Mouse (Mus musculus) erythroblast, adult 5-6 weeks (primary cell): Measurements from ENCODE around the gene Cacnb4. TPM values are rescaled to one million over a fixed set of nuclear protein-coding genes. Genes with fewer than 3 reads are reported as not detected.

Experiments
- ATAC-seq: replicated peaks from 2 replicates; pipeline ENCODE4 v1.8.0; 2016; ENCODE audit warnings: moderate number of reproducible peaks, mild to moderate bottlenecking, moderate TSS enrichment, inconsistent platforms; ENCODE audit not compliant: poor library complexity, low FRiP score, severe bottlenecking
- total RNA-seq, 2 experiments: library from RNA; stranded (forward) in 1 of 2; stranded (reverse) in 1 of 2; fragments of 150-400 nt in 1 of 2; fragments of 200-764, 138-1000 nt in 1 of 2; gene quantifications; 2 replicates each; pipeline versions ENCODE4 v1.2.3 to v1.2.4; 2015 to 2017; ENCODE audit warnings: low replicate concordance in 2 of 2

The Cacnb4 gene
- total RNA-seq (2015; ENCODE audit: low replicate concordance) = not detected in 2 replicates
- not detected in 2 replicates for total RNA-seq (2017; ENCODE audit: low replicate concordance)

DNA sequence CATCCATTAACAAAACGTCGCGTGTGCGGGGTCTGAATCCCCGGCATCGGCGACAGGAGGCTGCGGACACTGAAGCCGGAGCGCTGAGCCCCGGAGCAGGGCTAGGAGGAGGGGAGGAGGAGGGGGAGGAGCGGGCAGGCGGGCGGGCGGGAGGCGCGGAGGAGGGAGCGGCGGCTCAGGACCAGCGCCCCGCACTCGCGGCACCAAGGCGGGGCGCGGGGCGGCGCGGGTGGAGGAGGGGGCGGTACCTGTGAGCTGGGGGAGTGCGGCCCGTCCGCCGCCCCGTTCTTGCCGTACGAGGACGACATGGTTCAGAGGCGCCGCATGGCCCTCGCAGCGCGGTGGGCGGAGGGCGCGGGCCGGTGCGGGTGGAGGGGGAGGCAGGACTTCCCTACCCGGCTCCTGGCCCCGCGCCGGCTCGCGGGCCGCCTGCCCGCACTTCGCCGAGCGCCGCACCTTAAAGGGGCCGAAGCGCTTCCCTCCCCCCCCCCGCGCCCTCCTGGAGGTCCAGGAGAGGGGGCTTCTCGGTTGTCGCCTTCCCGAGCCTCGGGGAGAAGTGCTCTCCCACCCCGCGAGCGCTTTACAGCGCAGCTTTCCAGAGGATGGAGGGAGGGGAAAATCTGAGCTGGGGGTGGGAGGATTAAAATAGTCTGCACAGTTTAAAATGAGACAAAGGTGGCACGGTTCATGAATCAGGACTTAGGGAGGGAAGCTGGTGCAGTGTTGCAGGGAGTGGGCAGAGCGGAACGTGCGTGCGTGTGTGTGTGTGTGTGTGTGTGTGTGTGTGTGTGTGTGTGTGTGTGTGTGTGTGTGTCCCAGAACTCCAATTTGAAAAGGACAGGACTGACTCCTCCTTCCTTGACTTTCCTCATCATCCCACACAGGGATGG, at the start of gene Cacnb4:
Gene Cacnb4 (minus strand): TSS at position 809 of the 890 bp plus-strand sequence.
- ATAC-seq = no peak

DNA sequence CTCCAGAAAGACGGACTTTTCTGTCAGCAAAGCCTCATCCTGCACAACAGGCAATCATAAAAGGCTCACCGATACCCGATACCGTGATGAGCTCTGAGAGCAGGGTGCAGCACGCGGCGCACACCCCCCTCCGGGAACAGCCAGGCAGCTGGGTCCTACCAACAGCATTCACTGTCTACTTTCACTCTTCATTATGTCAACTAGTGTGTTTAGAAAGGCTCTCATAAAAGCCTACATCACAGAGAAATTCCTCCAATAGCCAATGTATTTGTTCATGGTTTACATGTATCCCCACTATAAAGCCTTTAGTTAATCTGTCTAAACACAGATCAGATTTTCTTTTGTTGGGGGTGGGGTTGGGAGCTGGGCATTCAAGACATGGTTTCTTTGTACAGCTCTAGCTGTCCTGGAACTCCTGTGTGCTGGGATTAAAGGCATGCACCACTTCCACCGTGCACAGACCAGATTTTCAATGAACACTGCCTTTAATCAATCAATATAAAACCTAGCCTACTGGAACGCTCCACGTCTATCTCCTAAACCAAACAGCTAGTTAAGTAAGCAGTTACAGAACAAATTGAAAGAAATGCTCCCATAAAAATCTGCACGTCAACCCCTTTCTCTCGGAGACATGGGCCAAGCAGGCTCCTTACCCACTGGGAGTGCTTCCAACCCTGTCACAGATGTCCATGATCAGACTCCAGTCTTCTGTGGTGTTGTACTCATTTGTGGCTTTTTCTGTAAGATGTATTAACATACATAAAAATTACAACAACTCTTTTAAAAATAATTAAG, 43.8 kb upstream of the Cacnb4 start:
- ATAC-seq = no peak

DNA sequence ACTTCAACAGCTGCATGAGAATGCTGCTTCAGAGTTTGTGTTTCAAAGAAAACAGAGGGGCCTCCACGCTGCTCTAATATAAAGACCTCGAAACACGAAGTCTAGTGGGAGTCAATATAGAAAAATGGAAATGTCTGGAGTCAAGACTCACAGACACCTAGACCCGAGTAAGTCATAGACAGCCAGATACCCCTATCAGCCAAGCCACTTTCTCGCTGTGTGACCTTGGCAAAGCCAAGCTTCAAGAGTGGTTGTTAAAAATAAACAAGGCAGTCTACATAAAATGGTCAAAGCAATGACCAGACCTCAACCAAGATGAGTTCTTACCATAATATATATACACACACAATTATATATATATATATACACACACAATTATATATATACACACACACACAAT, 40.4 kb upstream of the Cacnb4 start:
- ATAC-seq = no peak

DNA sequence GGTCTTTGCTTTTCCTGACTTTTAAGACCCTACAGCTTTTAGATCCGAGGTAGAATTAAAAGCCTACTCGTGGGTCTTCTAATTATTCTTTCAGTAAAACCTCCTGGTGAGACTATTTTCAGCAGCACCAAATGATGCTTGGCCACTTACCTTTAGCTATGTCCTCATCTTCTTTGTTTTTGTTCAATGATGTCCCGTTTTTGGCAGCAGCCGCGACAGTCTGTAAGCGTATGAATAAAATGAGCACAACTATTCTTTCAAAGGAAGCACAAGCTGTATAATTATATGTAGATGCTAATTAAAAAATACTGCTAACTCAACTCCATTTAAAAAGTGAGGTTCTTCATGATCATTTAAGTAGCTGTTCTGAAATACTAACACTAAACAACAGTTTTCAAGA, 38.9 kb upstream of the Cacnb4 start:
- no peak for ATAC-seq

DNA sequence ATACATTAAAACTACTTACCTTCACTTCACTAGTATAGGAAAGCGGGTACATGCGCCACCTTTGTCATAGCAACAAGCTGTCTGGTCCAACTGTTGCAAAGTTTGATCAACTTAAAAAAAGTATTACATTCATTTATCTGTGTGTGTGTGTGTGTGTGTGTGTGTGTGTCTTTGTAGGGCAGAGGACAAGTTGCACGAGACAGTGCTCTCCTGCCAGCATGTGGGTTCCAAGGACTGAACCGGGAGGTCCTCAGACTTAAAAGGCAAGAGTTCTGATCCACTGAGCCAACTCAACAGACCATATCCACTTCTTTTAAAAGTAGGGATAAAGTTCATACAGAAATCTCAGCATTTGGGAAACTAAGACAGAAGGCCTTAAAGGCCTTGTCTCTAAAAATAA, 37.5 kb upstream of the Cacnb4 start:
- ATAC-seq = no peak

DNA sequence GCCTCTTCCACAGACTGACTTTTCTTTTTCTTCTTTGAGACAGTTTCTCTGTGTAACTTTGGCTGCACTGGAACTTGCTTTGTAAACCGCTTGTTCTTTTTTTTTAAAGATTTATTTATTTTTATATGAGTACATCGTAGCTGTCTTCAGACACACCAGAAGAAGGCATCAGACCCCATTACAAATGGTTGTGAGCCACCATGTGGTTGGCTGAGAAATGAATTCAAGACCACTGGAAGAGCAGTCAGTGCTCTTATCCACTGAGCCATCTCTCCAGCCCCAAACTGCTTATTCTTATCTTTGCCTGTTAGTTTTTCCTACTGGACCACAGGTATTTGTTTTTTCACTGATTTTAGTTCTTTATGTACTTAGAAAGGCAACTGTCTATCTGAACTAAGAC, 34.2 kb upstream of the Cacnb4 start:
- ATAC-seq = no peak

DNA sequence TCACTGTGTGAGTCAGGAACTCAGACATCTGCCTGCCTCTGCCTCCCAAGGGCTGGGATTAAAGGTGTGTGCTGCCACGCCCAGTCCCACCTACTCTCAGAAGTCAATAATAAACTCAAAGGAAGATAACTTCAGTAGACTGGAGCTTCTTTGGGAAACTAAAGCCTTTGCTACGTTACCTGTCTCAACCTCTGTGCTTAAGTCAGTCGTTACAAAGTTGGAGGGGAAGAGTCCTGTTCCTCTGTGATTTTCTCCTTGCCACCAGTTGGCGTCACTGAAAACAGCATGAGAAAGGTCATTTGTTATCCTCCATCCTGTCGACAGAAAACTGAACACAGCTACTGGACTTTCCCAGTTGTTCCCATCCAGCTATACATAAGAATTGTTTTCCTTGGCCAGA, 32.8 kb upstream of the Cacnb4 start:
- no peak for ATAC-seq

DNA sequence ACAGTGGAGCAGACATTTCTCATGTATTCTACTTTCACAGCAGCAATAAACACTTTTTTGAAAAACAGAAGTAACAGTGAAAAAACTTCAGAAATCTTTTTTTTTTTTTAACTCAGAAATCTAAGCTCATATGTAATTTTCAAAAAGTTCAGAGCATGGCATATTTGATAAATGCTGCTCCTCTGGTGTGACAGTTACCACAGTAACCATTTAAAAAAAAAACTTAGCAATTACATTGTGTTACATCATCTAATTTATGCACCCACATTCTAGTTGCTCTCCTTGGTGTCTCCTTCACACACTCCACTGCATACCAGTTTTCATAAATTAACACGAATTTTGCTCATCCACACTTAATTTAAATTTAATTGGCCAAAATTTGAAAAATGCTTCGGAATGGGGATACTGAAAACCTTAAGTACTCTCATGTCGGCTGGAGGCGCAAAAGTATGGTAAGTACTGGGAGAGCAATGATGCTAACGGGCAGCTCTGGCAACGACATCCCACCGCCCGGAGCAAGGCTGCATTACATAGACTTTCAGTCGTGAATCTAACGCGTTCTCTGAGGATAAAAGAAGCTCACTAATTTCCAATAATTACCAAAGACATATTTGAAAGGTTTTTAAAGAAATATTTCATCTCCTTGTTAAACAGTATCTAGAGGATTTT, 24.9 kb upstream of the Cacnb4 start:
- ATAC-seq = no peak

DNA sequence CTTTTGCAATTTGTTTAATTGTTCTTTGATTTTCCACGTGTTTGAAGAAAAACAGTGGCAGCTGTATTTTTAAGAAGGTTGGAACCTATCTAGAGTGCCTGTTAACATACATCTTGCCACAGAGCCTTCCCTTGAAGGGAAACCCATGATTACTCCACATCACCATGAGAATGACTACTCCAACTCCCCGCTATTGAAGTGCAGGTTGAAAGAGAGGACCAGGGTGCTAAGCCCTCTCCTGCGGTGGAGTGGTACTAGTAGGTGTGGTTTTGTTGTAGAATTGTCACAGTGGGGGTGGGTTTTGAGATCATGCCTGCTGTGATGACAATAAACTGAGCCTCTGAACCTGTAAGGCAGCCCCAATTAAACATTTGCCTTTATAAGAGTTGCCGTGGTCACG, 23.7 kb upstream of the Cacnb4 start:
- ATAC-seq = no peak

DNA sequence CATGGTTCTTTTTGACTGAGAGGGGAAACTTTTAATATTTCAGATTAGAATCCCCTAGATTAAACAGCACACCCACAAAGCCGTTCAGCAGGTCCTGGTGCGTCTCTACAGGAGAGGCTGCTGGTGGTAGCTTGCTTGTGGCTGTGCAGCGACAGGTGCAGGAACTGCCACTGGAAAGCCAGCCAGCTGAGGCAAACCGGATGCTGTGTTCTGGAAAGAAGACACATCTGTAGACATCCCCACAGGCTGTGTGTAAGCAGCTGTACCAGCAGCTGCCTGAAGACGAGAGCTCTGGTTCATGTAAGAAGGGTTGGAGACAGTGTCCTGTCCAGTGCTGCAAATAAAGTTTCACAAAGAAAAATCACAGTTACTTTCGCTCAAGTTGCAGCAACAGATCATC, 18.0 kb upstream of the Cacnb4 start:
- no peak for ATAC-seq

DNA sequence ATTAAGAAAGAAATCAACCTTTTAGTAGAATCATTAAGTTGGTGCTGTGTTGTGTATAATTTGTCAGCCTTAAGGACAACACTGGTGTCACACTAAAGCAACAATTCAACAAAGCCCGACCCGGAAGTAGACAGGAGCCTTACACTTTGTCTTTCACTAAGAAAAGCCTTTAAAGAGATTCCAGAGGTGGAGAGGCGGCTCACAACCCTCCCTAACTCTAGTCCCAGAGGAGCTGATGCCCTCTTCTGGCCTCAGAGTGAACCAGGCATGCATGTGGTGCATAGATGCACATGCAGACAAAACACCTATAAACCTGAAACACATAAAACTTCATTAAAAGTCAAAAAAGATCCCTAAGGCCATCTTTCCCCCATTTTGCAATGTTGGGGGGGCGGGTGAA, 15.1 kb upstream of the Cacnb4 start:
- no peak for ATAC-seq

DNA sequence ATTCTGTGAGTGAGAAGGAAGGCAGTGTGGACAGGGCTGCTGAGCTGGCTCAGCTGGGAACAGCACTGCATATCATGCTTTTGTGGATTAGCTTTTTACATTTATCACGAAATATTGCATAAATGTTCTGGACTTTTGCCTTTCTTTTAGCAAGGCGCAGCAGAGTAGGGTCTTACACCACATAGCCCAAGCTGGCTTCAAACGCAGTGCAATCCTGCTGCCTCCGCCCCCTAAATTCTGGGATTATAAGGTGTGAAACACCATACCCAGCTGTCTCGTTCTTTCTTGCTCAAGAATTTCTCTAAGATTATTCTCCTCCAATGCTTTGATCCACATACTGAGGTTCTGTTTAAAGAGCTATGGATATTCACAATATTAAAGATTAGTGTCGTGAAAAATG, 10.0 kb upstream of the Cacnb4 start:
- no peak for ATAC-seq

DNA sequence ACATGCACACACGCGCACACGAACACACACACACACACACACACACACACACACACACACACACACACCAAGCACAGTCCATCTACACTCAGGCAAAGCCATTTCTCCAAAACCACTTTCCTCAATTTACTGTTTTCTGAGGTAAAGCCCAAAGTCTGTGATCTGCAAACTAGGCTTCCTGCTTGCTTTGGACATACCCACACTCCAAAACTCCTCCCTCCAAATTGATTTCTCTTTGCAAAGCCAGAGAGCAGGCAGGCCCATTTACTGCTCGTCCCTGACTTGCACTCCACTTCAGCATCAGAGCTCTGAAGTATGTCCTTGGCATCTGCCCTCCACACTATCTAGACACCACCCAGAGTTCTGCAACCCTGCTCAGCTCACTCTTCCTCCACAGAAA, 958 bp upstream of the Cacnb4 start:
- no peak for ATAC-seq

DNA sequence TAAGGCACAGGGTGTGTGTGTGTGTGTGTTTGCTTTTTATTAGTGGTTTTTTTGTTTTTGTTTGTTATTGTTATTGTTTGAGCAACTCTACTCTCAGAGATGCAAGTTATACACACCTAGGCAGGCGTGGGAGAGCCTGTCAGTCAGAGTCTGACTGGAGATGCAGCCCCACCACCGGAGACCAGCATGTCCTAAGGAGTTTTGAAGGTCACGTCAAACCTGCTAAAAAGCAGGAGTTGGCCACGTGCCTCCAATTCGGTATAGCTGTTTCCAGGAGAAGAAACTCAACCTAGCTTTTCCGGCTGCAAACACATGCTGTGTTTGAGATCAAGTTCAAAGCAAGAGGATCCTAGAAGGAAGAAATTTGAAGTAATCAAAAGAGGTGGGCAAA, 277 bp upstream of the Cacnb4 start:
- no peak for ATAC-seq

DNA sequence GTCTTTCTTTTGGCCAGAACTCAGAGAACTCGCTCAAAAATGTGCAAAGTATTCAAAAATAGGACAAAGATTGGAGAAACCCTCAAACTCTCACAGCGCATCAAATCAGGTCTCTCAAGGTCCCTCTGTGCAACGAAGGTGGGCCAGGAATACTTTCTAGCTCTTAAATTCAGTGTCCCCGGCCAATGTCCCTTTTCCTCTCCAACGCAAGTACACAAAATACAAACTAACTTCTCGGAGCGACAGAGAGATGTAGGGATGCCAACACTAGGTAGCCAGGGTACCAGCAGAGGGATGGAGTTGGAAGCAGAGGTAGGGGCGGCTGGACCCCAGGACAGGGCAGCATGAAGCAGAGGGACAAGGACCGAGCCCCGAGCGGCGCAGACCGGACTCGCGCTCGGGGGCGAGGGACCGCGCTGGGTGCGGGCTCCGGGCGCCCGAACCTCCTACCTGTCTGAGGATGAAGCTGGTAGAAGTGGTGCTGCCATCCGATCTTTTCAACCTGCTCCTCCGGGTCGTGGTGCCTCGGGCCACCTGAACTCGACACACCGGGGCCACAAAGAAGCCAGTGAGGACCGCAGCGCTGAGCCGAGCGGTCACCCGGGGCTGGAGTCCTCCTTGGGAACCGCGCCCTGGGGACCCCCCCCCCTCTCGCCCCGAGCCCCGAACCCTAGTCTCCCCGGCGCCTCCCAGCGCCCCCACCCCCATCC, 1.2 kb downstream of the Cacnb4 start:
- no peak for ATAC-seq

DNA sequence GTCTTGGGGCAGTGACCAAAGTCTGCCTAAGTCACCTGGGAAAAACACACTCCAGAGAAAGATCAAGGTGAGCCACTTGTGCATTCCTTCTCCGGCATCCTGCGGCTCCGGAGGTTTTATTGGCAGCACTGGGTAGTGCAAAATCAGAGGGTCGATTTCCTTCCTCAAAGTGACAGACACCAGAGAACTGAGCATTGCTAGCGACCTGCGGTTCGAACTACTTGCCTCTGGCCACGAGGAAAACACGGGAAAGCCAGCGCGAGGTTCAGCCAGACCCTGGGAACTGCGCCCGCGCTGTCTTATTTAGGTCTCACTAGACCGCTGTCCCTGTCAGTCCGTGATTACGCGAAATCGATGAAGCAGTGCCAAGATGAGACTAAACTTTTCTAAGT, 1.7 kb downstream of the Cacnb4 start:
- no peak for ATAC-seq

DNA sequence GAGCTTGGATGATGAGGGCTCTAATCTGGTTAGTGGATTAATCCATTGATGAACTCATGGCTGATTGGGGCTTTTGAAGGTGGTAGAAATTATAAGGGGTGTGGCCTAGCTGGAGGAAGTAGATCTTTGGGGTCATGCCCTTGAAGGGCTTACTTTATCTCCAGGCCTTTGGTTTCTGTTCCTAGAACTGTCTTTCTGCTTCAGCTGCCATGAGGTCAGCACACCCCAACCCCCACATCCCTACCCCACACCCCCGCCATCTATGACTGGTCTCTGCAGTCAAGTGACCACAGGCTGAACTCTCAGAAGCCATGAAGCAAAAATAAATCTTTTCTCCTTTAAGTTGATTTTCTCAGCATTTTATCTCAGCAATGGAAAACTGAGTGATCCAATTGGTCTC, 3.5 kb downstream of the Cacnb4 start:
- no peak for ATAC-seq

DNA sequence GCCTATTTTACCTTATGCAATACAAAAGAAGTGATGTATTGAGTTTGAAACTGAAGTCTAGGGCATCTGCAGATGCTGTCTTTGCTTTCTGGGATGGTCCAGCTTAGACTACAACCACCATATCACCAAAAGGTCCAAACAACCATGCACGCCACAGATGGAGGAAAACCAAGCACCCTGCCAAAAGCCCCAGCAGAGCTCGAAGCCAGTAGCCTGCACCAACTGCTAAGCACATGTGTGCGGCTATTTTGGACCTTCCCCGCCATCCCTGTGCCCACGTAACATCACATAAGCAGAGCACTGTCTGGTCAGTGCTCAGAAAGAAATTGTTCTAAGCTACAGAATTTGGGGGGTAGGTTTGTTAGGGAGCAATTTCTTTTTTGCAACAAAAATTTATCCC, 5.9 kb downstream of the Cacnb4 start:
- no peak for ATAC-seq

DNA sequence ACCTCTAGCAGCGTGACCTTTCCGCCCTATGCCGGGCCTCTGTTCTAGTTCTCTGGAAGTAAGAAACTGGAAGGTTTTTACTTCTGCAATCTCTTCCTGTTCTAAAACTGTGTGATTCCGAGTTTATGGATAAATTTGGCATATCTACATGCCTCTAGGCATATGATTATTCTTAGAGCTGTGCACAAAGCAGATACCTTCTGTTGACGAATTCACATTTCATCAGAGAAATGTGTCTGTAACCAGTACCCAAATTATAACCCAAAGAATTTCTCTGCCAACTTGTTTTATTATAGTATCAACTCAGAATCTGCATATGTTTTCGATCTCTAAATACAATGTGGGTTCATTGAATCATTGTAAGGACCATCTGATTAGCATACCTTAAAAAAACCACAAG, 8.2 kb downstream of the Cacnb4 start:
- no peak for ATAC-seq

DNA sequence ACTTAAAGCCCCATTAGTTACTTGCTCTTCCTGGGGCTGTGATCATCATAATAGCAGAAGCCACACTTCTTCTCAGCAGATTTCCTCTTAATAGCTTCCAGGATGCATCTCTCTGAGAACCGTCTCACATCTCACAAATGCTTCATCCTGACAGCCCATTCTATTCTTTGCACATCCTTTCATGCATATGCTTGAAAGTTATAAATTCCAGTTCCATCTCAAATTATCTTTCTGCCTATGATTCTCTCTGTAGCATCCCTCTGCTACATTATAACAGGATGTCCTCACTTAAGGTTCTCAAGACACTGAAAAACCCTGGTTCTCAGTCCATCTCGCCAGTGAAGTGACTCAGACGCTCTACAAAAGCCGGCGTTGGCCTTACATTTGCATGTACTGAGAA, 19.9 kb downstream of the Cacnb4 start:
- no peak for ATAC-seq
